Mouse (Mus musculus) gastrocnemius, adult 8-10 months (tissue): ENCODE measurements around the gene G6pc. TPM values are rescaled to one million over a fixed set of nuclear protein-coding genes. Genes with fewer than 3 reads are reported as not detected.

Source experiments
- microRNA-seq: library from miRNA; unstranded; fragments of <30 nt; microRNA quantifications from one replicate; pipeline ENCODE4 v1.2.0, GENCODE M21; 2022
- total RNA-seq, 4 experiments: library from RNA; stranded (reverse); gene quantifications; 2 replicates each; pipeline ENCODE4 v1.2.4; 2022

The G6pc gene
- total RNA-seq, 4 experiments from 2014 or later: 0.16 TPM; not detected in 3

Small RNAs within 50 kb of the gene (microRNA-seq; reads per million reads assigned to microRNA genes)
- not detected for gene Gm25593
- gene Mir6929: 4.2 reads per million

Other genes with a start within 250 kb of the G6pc start
- 10 to 100 TPM; 28.8 to 30.4 (median 30.1) TPM for gene Retreg3, start 247.7 kb upstream of the G6pc start, total RNA-seq
- gene Tubg1, start 247.6 kb upstream of the G6pc start, total RNA-seq: 10 to 100 TPM; 23.2 to 27.9 (median 25.9) TPM
- gene Tubg2, start 211.7 kb upstream of the G6pc start, total RNA-seq: 1 to 10 TPM; 2.9 to 3.6 (median 3.2) TPM
- 1 to 10 TPM in 1 of 4 experiments, under 1 TPM in 3; 0.67 to 1.3 (median 0.81) TPM for gene Cntnap1, start 197.0 kb upstream of the G6pc start, total RNA-seq
- gene Plekhh3, start 196.2 kb upstream of the G6pc start, total RNA-seq: 10 to 100 TPM; 25.6 to 38.5 (median 33.9) TPM
- gene Ccr10, start 192.1 kb upstream of the G6pc start, total RNA-seq: not detected
- 10 to 100 TPM; 24.3 to 31.0 (median 26.2) TPM for gene Ezh1, start 141.1 kb upstream of the G6pc start, total RNA-seq
- gene Ramp2, start 121.5 kb upstream of the G6pc start, total RNA-seq: 10 to 100 TPM; 19.3 to 28.6 (median 25.4) TPM
- 10 to 100 TPM; 44.9 to 48.1 (median 47.2) TPM for gene Vps25, start 113.9 kb upstream of the G6pc start, total RNA-seq
- under 1 TPM in 3 of 4 experiments, not detected in 1; 0.12 to 0.49 (median 0.32) TPM for gene Wnk4, start 107.0 kb upstream of the G6pc start, total RNA-seq
- gene Cntd1, start 88.5 kb upstream of the G6pc start, total RNA-seq: under 1 TPM in 3 of 4 experiments, not detected in 1; 0.29 to 0.53 (median 0.34) TPM
- 10 to 100 TPM; 71.9 to 80.9 (median 76.5) TPM for gene Coa3, start 88.4 kb upstream of the G6pc start, total RNA-seq
- 100 to 1,000 TPM in 2 of 4 experiments, 10 to 100 TPM in 2; 86.0 to 113 (median 101) TPM for gene Becn1, start 65.3 kb upstream of the G6pc start, total RNA-seq
- gene Psme3, start 51.3 kb upstream of the G6pc start, total RNA-seq: 10 to 100 TPM; 59.5 to 80.8 (median 69.4) TPM
- 1 to 10 TPM in 1 of 4 experiments, under 1 TPM in 3; 0.46 to 1.1 (median 0.59) TPM for gene Aoc2, start 42.5 kb upstream of the G6pc start, total RNA-seq
- gene Aoc3, start 37.0 kb upstream of the G6pc start, total RNA-seq: 10 to 100 TPM in 1 of 4 experiments, 1 to 10 TPM in 3; 2.0 to 11.5 (median 5.1) TPM
- 10 to 100 TPM; 17.4 to 25.9 (median 25.2) TPM for gene Aarsd1, start 50.1 kb downstream of the G6pc start, total RNA-seq
- gene Gm27029, start 57.2 kb downstream of the G6pc start, total RNA-seq: 10 to 100 TPM in 2 of 4 experiments, 1 to 10 TPM in 2; 4.4 to 13.0 (median 8.2) TPM
- 1 to 10 TPM; 7.7 to 8.5 (median 7.9) TPM for gene Rundc1, start 57.5 kb downstream of the G6pc start, total RNA-seq
- gene Ptges3l, start 57.8 kb downstream of the G6pc start, total RNA-seq: 10 to 100 TPM; 82.1 to 86.1 (median 84.0) TPM
- gene Rpl27, start 74.7 kb downstream of the G6pc start, total RNA-seq: 10 to 100 TPM; 20.8 to 47.8 (median 31.7) TPM
- gene Ifi35, start 80.8 kb downstream of the G6pc start, total RNA-seq: 1 to 10 TPM; 7.4 to 9.7 (median 8.7) TPM
- 1 to 10 TPM; 2.4 to 3.9 (median 3.5) TPM for gene Rnd2, start 97.4 kb downstream of the G6pc start, total RNA-seq
- 10 to 100 TPM in 2 of 4 experiments, 1 to 10 TPM in 2; 7.9 to 14.0 (median 9.8) TPM for gene Vat1, start 98.7 kb downstream of the G6pc start, total RNA-seq
- gene Brca1, start 184.4 kb downstream of the G6pc start, total RNA-seq: under 1 TPM in 2 of 4 experiments, not detected in 2; 0.07 to 0.11 TPM
- gene Nbr1, start 184.6 kb downstream of the G6pc start, total RNA-seq: 10 to 100 TPM; 61.4 to 66.8 (median 65.4) TPM
- 1 to 10 TPM in 2 of 4 experiments, under 1 TPM in 2; 0.61 to 1.8 (median 1.0) TPM for gene Tmem106a, start 214.7 kb downstream of the G6pc start, total RNA-seq
- gene Gm11634, start 231.7 kb downstream of the G6pc start, total RNA-seq: not detected